Mouse (Mus musculus): ENCODE data around the gene Nrbf2.

DNA sequence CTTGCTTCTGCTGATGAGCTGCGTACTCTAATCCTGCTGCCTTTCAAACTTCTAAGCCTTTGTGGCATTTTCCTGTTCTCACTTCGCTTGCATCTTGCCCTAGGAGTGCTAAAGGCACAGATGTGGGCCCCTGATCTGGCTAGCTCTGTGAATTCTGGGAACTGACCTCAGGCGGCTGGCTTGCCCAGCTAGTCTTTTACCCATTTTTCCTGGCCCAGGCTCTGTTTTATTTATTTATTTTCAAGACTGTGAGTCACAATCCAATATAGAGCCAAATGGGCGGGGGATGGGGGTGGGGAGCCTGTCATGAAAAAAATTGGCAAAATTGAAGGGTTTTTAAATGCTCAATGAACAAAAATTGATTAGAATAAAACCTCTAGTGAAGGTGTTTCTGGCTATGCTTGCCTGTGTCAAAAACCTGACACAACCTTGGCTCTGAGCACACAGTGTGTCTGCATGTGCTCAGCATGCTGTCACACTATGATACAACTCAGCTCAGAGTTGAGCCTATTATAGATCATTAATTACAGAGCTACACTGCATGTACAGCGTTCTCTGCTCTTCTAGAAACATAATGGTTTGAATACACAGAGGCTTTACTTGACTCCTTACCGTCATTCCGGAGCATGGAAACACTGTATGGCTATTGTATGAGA is 24.5 kb upstream of the Nrbf2 start:
- TF ChIP-seq POLR2A (IDR thresholded peaks at IDR 0.05; ENCODE audit: control insufficient read depth, extremely low read depth, insufficient read depth, low read length, poor library complexity) = no peak
- TF ChIP-seq CTCF (IDR thresholded peaks at IDR 0.05; ENCODE audit: borderline replicate concordance, control insufficient read depth, extremely low read depth, insufficient read depth, low read length, poor library complexity) = no peak
